Mouse (Mus musculus) embryo, embryonic 10 days (tissue): ENCODE measurements around the gene Glipr1.
"Not testable (repeated sequence)": the region's sequence is repeated elsewhere in the genome, so short reads cannot be mapped to it uniquely, and the experiment has no call there.

Experiments used
- DNase-seq: peaks from one replicate; pipeline ENCODE4 v3.0.0-alpha.2; 2015; ENCODE audit warnings: low spot score

Glipr1 gene

GRCm38 (mm10) chr10:112002544-112003215, at the start of gene Glipr1:
Gene Glipr1, minus strand, starts transcription at chr10:112002631.
- DNase-seq, result no peak

GRCm38 (mm10) chr10:112051956-112052355, 49.5 kb upstream of the Glipr1 start:
- peak; percentile 35 for DNase-seq

- no peak for DNase-seq
Observed at GRCm38 (mm10) chr10:112051220-112051619, 48.8 kb upstream of the Glipr1 start.

GRCm38 (mm10) chr10:112044283-112044682, 41.9 kb upstream of the Glipr1 start:
- DNase-seq, result not testable (repeated sequence)

- not testable (repeated sequence) for DNase-seq
Observed at GRCm38 (mm10) chr10:112043523-112043922, 41.1 kb upstream of the Glipr1 start.

- not testable (repeated sequence) for DNase-seq
Observed at GRCm38 (mm10) chr10:112028689-112029088, 26.3 kb upstream of the Glipr1 start.

GRCm38 (mm10) chr10:112023585-112023984, 21.2 kb upstream of the Glipr1 start:
- DNase-seq, result no peak

GRCm38 (mm10) chr10:112009511-112009910, 7.1 kb upstream of the Glipr1 start:
- not testable (repeated sequence) for DNase-seq

- DNase-seq, result no peak
Observed at GRCm38 (mm10) chr10:112001756-112002520, 493 bp downstream of the Glipr1 start.

GRCm38 (mm10) chr10:112001350-112001749, 1.1 kb downstream of the Glipr1 start:
- no peak for DNase-seq

GRCm38 (mm10) chr10:112000568-112000967, 1.9 kb downstream of the Glipr1 start:
- DNase-seq, result no peak

- no peak for DNase-seq
Observed at GRCm38 (mm10) chr10:111999765-112000164, 2.7 kb downstream of the Glipr1 start.

GRCm38 (mm10) chr10:111997671-111998070, 4.8 kb downstream of the Glipr1 start:
- DNase-seq, result no peak

GRCm38 (mm10) chr10:111996911-111997347, 5.5 kb downstream of the Glipr1 start:
- DNase-seq, result no peak

GRCm38 (mm10) chr10:111996549-111996904, 5.9 kb downstream of the Glipr1 start:
- DNase-seq, result no peak

- no peak for DNase-seq
Observed at GRCm38 (mm10) chr10:111995803-111996548, 6.5 kb downstream of the Glipr1 start.

- DNase-seq, result no peak
Observed at GRCm38 (mm10) chr10:111986453-111986852, 16.0 kb downstream of the Glipr1 start.

- no peak for DNase-seq
Observed at GRCm38 (mm10) chr10:111983070-111983469, 19.4 kb downstream of the Glipr1 start.

- DNase-seq, result peak; percentile 76
Observed at GRCm38 (mm10) chr10:111977584-111977983, 24.8 kb downstream of the Glipr1 start.

GRCm38 (mm10) chr10:111972542-111973361, 29.7 kb downstream of the Glipr1 start, which contains the start of gene Krr1:
Gene Krr1, plus strand, starts transcription at chr10:111972664.
- peak; percentile 98 for DNase-seq

- no peak for DNase-seq
Observed at GRCm38 (mm10) chr10:111971929-111972328, 30.5 kb downstream of the Glipr1 start.

GRCm38 (mm10) chr10:111966394-111966793, 36.0 kb downstream of the Glipr1 start:
- DNase-seq, result peak; percentile 14
